Mouse (Mus musculus) embryonic facial prominence, embryonic 13.5 days (tissue): Measurements from ENCODE around the gene Jpt2. TPM values are rescaled to one million over a fixed set of nuclear protein-coding genes. Genes with fewer than 3 reads are reported as not detected.

Source experiments
- ATAC-seq: fragments of 200-750 bp; cut with Nextera tagmentation; 2 replicates; pipeline ENCODE4 v1.8.0; 2017; ENCODE audit warnings: low read depth; ENCODE audit not compliant: insufficient number of reproducible peaks, insufficient read depth, low FRiP score, low TSS enrichment
- H3K27ac ChIP-seq: fragments of 300-500 bp; sonication (generic); 2 replicates; pipeline ENCODE4 v1.5.1; 2015; ENCODE audit warnings: moderate library complexity, mild to moderate bottlenecking, inconsistent platforms
- H3K27me3 ChIP-seq: fragments of 300-500 bp; sonication (generic); 2 replicates; pipeline ENCODE4 v1.6.1; 2015; ENCODE audit warnings: mild to moderate bottlenecking, inconsistent platforms
- H3K36me3 ChIP-seq: fragments of 300-500 bp; sonication (generic); 2 replicates; pipeline ENCODE4 v1.6.1; 2015; ENCODE audit warnings: mild to moderate bottlenecking, inconsistent platforms
- H3K4me1 ChIP-seq: fragments of 300-500 bp; sonication (generic); 2 replicates; pipeline ENCODE4 v1.6.1; 2015; ENCODE audit warnings: inconsistent platforms
- H3K4me2 ChIP-seq: fragments of 300-500 bp; sonication (generic); 2 replicates; pipeline ENCODE4 v1.6.1; 2015; ENCODE audit warnings: moderate library complexity, mild to moderate bottlenecking, inconsistent platforms
- H3K4me3 ChIP-seq: fragments of 300-500 bp; sonication (generic); 2 replicates; pipeline ENCODE4 v1.5.1; 2015; ENCODE audit warnings: mild to moderate bottlenecking, inconsistent platforms
- H3K9ac ChIP-seq: fragments of 300-500 bp; sonication (generic); 2 replicates; pipeline ENCODE4 v1.6.1; 2015; ENCODE audit warnings: mild to moderate bottlenecking, inconsistent platforms
- H3K9me3 ChIP-seq: fragments of 300-500 bp; sonication (generic); 2 replicates; pipeline ENCODE4 v1.6.1; 2016; ENCODE audit warnings: inconsistent platforms
- WGBS: fragments of 180-500 bp; shearing (Covaris S2); methylation state at CpG from one replicate; pipeline ENCODE4 v1.1.7; 2015; ENCODE audit warnings: mixed read lengths; 5-methylcytosine and 5-hydroxymethylcytosine counted together
- polyA plus RNA-seq: library from polyadenylated mRNA; unstranded; fragments of >200 nt; fragmentation: Nextera tagmentation; extraction: Ambion mirVana; gene quantifications from 2 replicates; pipeline ENCODE4 v1.2.1, GENCODE M21; 2015

Gene Jpt2
- polyA plus RNA-seq, 1 experiment from 2014 or later, result 236 TPM

- ATAC-seq, result no peak
Measured at GRCm38 (mm10) chr17:24894061-24894994, 66.2 kb downstream of the Jpt2 start.

GRCm38 (mm10) chr17:24893276-24893675 is 67.2 kb downstream of the Jpt2 start:
- H3K9me3 ChIP-seq, result no peaks in the 10 kb centered on the region
- H3K4me3 ChIP-seq, result peak overlapping the region; percentile 89
- no peak overlapping the region for H3K27ac ChIP-seq
- peaks cover 41% of the 10 kb centered on the region for H3K4me1 ChIP-seq
- no peak overlapping the region; the same call in 1 of the 2 replicates for H3K9ac ChIP-seq
- no peaks in the 10 kb centered on the region for H3K27me3 ChIP-seq
- H3K4me2 ChIP-seq, result peak overlapping the region; percentile 98; the same call in 1 of the 2 replicates
- H3K36me3 ChIP-seq, result peaks cover 62% of the 10 kb centered on the region
- 97% methylated on average over 2 of the region's 2 CpGs for WGBS
- no peak for ATAC-seq

More at GRCm38 (mm10) chr17:24894061-24894994, 66.2 kb downstream of the Jpt2 start:
- H3K4me2 ChIP-seq, result peak overlapping the region; percentile 98
- peak overlapping the region; percentile 96 for H3K9ac ChIP-seq
- no peaks in the 10 kb centered on the region for H3K9me3 ChIP-seq
- 10% methylated on average over 31 of the region's 31 CpGs for WGBS
- H3K4me1 ChIP-seq, result peaks cover 40% of the 10 kb centered on the region
- peak overlapping the region; percentile 89 for H3K4me3 ChIP-seq
- peak overlapping the region; percentile 86 for H3K27ac ChIP-seq
- H3K27me3 ChIP-seq, result no peaks in the 10 kb centered on the region
- H3K36me3 ChIP-seq, result peaks cover 64% of the 10 kb centered on the region

GRCm38 (mm10) chr17:24892785-24893184 is 67.7 kb downstream of the Jpt2 start:
- no peak for ATAC-seq
- no peak overlapping the region for H3K4me2 ChIP-seq
- 90% methylated on average over 12 of the region's 12 CpGs for WGBS
- peaks cover 42% of the 10 kb centered on the region for H3K4me1 ChIP-seq
- H3K4me3 ChIP-seq, result no peak overlapping the region
- peaks cover 58% of the 10 kb centered on the region for H3K36me3 ChIP-seq
- H3K27me3 ChIP-seq, result no peaks in the 10 kb centered on the region
- no peaks in the 10 kb centered on the region for H3K9me3 ChIP-seq
- H3K9ac ChIP-seq, result no peak overlapping the region; the same call in 1 of the 2 replicates
- no peak overlapping the region for H3K27ac ChIP-seq

- H3K4me2 ChIP-seq, result no peak overlapping the region
- peaks cover 53% of the 10 kb centered on the region for H3K36me3 ChIP-seq
- ATAC-seq, result no peak
- H3K27ac ChIP-seq, result no peak overlapping the region
- no peaks in the 10 kb centered on the region for H3K27me3 ChIP-seq
- no peak overlapping the region for H3K4me3 ChIP-seq
- H3K4me1 ChIP-seq, result peaks cover 38% of the 10 kb centered on the region
- WGBS, result 86% methylated on average over 13 of the region's 13 CpGs
- H3K9me3 ChIP-seq, result no peaks in the 10 kb centered on the region
- no peak overlapping the region for H3K9ac ChIP-seq
Measured at GRCm38 (mm10) chr17:24891321-24891720, 69.2 kb downstream of the Jpt2 start.

GRCm38 (mm10) chr17:24890151-24891092 is 70.1 kb downstream of the Jpt2 start:
- Histone ChIP-seq H3K4me1 (peaks cover 32% of the 10 kb centered on the region), H3K4me3 (no peak overlapping the region), H3K9ac (no peak overlapping the region), H3K9me3 (no peaks in the 10 kb centered on the region), H3K4me2 (no peak overlapping the region), H3K27me3 (no peaks in the 10 kb centered on the region), H3K36me3 (peaks cover 53% of the 10 kb centered on the region), H3K27ac (no peak overlapping the region)
- WGBS, result 88% methylated on average over 19 of the region's 19 CpGs
- no peak for ATAC-seq

- Histone ChIP-seq H3K4me3 (no peak overlapping the region), H3K4me2 (peak overlapping the region; percentile 5; the same call in 1 of the 2 replicates), H3K9me3 (no peaks in the 10 kb centered on the region), H3K27ac (no peak overlapping the region), H3K27me3 (no peaks in the 10 kb centered on the region), H3K9ac (peak overlapping the region; percentile 36), H3K36me3 (peaks cover 66% of the 10 kb centered on the region), H3K4me1 (peaks cover 30% of the 10 kb centered on the region)
- no peak for ATAC-seq
- WGBS, result 85% methylated on average over 3 of the region's 3 CpGs
Measured at GRCm38 (mm10) chr17:24888862-24889261, 71.6 kb downstream of the Jpt2 start.

Other genes starting within 250 kb of the Jpt2 start
- gene Rnf151, start 242.6 kb downstream of the Jpt2 start, polyA plus RNA-seq, result 0.20 and 0.23 TPM in 2 replicates
- gene Rps2, start 242.6 kb downstream of the Jpt2 start, polyA plus RNA-seq, result 1,313 and 1,443 TPM in 2 replicates
- gene Ndufb10, start 236.2 kb downstream of the Jpt2 start, polyA plus RNA-seq, result 217 and 229 TPM in 2 replicates
- not detected in 2 replicates for gene Rpl3l, start 232.9 kb downstream of the Jpt2 start, polyA plus RNA-seq
- 27.8 and 27.9 TPM in 2 replicates for gene Msrb1, start 224.0 kb downstream of the Jpt2 start, polyA plus RNA-seq
- 17.9 and 21.6 TPM in 2 replicates for gene Hs3st6, start 207.7 kb downstream of the Jpt2 start, polyA plus RNA-seq
- gene Meiob, start 156.4 kb downstream of the Jpt2 start, polyA plus RNA-seq, result 0.19 TPM in 1 of 2 replicates, not detected in the other
- 28.3 and 28.4 TPM in 2 replicates for gene Hagh, start 120.5 kb downstream of the Jpt2 start, polyA plus RNA-seq
- 20.3 and 22.4 TPM in 2 replicates for gene Fahd1, start 110.3 kb downstream of the Jpt2 start, polyA plus RNA-seq
- gene Igfals, start 94.7 kb downstream of the Jpt2 start, polyA plus RNA-seq, result 0.37 and 0.42 TPM in 2 replicates
- gene Nubp2, start 74.3 kb downstream of the Jpt2 start, polyA plus RNA-seq, result 46.3 and 51.5 TPM in 2 replicates
- gene Spsb3, start 74.0 kb downstream of the Jpt2 start, polyA plus RNA-seq, result 39.3 and 43.2 TPM in 2 replicates
- gene Eme2, start 65.6 kb downstream of the Jpt2 start, polyA plus RNA-seq, result 31.9 and 34.4 TPM in 2 replicates
- gene Mrps34, start 65.6 kb downstream of the Jpt2 start, polyA plus RNA-seq, result 86.1 and 93.0 TPM in 2 replicates
- gene Nme3, start 64.2 kb downstream of the Jpt2 start, polyA plus RNA-seq, result 48.9 and 58.2 TPM in 2 replicates
- gene Mapk8ip3, start 23.7 kb downstream of the Jpt2 start, polyA plus RNA-seq, result 41.6 and 43.0 TPM in 2 replicates
- 8.5 and 9.7 TPM in 2 replicates for gene Cramp1l, start 55.1 kb upstream of the Jpt2 start, polyA plus RNA-seq
- gene Ift140, start 55.4 kb upstream of the Jpt2 start, polyA plus RNA-seq, result 22.0 and 26.2 TPM in 2 replicates
- gene Tmem204, start 122.9 kb upstream of the Jpt2 start, polyA plus RNA-seq, result 15.2 and 18.4 TPM in 2 replicates
- gene Telo2, start 155.3 kb upstream of the Jpt2 start, polyA plus RNA-seq, result 48.1 and 53.5 TPM in 2 replicates
- gene Ptx4, start 160.1 kb upstream of the Jpt2 start, polyA plus RNA-seq, result 0.83 and 1.2 TPM in 2 replicates
- 26.0 and 27.8 TPM in 2 replicates for gene Clcn7, start 172.7 kb upstream of the Jpt2 start, polyA plus RNA-seq
- not detected in 2 replicates for gene Ccdc154, start 201.8 kb upstream of the Jpt2 start, polyA plus RNA-seq
- gene Gm38655, start 214.8 kb upstream of the Jpt2 start, polyA plus RNA-seq, result 0.31 TPM in 1 of 2 replicates, not detected in the other
- 34.9 and 35.5 TPM in 2 replicates for gene BC003965, start 223.9 kb upstream of the Jpt2 start, polyA plus RNA-seq
- gene Unkl, start 227.7 kb upstream of the Jpt2 start, polyA plus RNA-seq, result 9.7 and 11.8 TPM in 2 replicates